Comparison of ENCODE assay signal across 26 mouse cellular contexts in the genomic region with DNA sequence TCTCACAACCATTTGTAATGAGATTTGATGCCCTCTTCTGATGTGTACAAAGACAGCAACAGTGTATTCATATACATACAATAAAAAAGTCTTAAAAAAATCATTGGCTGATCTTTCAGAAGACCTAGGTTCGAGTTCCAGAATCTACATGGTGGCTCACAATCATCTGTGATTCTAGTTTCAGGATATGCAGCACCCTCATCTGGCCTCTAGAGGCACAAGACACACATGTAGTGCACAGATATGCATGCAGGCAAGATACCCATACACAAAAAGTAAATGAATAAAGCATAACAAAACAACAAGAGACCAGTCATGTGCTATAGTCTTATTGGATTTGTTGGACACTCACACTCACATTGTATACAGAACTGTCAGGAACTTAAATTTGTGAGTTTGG. TPM values are rescaled to one million over a fixed set of nuclear protein-coding genes. Genes with fewer than 3 reads are reported as not detected.
A peak's percentile ranks its signal among the peaks of the same experiment; 100 is the strongest.
DNase-seq lines count a peak whose midpoint lies in the region; ATAC-seq and TF ChIP-seq lines count a peak whose summit lies in the region.
"Had no signal": no experiment of that assay in that cellular context is flagged by ENCODE, and none has a peak within 500 bp of the region (broad histone marks: within the 10 kb centered on the region; RNA-seq: fewer than 3 reads in every experiment).

No protein-coding gene starts in this region.

- no peak overlapping the region for H3K4me3 ChIP-seq in left cerebral cortex, adult 2 months
- H3K4me3 ChIP-seq in CH12.LX (replicated peaks in 1 of 3; ENCODE audit: low read depth in 2 of 3, low read length in 2 of 3, poor library complexity in 1 of 3) = no peak overlapping the region
- no peak overlapping the region for H3K4me3 ChIP-seq in stomach, postnatal 0 days (ENCODE audit: low read depth, low read length)
- H3K4me3 ChIP-seq: embryonic facial prominence, embryonic 15.5 days; erythroblast, embryonic 14.5 days; forebrain, embryonic 10.5 days; forebrain, embryonic 15.5 days; heart, embryonic 10.5 days had no signal

- in situ Hi-C loops in CH12.LX (cut with MboI; ENCODE audit: low pct_ligation_motif_present, low pct_unique_long_range_greater_than_20kb, low sequenced_read_pairs) = no loop called here

- H3K9ac ChIP-seq in CH12.LX (ENCODE audit: insufficient read depth, low read depth) = no peak overlapping the region
- H3K9ac ChIP-seq in stomach, postnatal 0 days (ENCODE audit: low read length) = no peak overlapping the region
- H3K9ac ChIP-seq: embryonic facial prominence, embryonic 15.5 days; forebrain, embryonic 15.5 days; hindbrain, embryonic 14.5 days had no signal

- TF ChIP-seq RAD21 in CH12.LX (IDR thresholded peaks at IDR 0.05; ENCODE audit: low read depth, low read length) = peak; percentile 31

- H3K27ac ChIP-seq in left cerebral cortex, adult 2 months = no peak overlapping the region
- no peak overlapping the region for H3K27ac ChIP-seq in CH12.LX (ENCODE audit: insufficient read depth, low read depth)
- H3K27ac ChIP-seq in stomach, postnatal 0 days (replicated peaks) = no peak overlapping the region
- H3K27ac ChIP-seq: embryonic facial prominence, embryonic 15.5 days; forebrain, embryonic 10.5 days; forebrain, embryonic 15.5 days; heart, embryonic 10.5 days; hindbrain, embryonic 14.5 days had no signal

- H3K27me3 ChIP-seq in CH12.LX (replicated peaks) = no peaks in the 10 kb centered on the region
- no peaks in the 10 kb centered on the region for H3K27me3 ChIP-seq in stomach, postnatal 0 days (ENCODE audit: control insufficient read depth, insufficient read depth, low read length)
- H3K27me3 ChIP-seq: embryonic facial prominence, embryonic 15.5 days; forebrain, embryonic 15.5 days had no signal

- DNase-seq in heart, adult 11 months = peak; percentile 17
- no peak for DNase-seq in heart, postnatal 25 days (ENCODE audit: low spot score)
- DNase-seq in left cerebral cortex, adult 2 months (ENCODE audit: extremely low spot score in 1 of 2, low spot score in 2 of 2) = no peak
- no peak for DNase-seq in left cerebral cortex, postnatal 10 days (ENCODE audit: extremely low spot score in 1 of 2, low spot score in 2 of 2)
- no peak for DNase-seq in CH12.LX (ENCODE audit: extremely low read depth)
- DNase-seq in stomach, postnatal 0 days (ENCODE audit: low spot score) = no peak
- no peak for DNase-seq in gastrocnemius, postnatal 14 days
- DNase-seq: adrenal gland, adult 2 months; adrenal gland, postnatal 25 days; cerebellum, adult 11 months; cerebellum, adult 8-10 months; cerebellum, postnatal 14 days; embryo, embryonic 11 days; gastrocnemius, postnatal 25 days; heart, adult 18-20 months; heart, postnatal 10 days had no signal

- no peak overlapping the region for H3K4me2 ChIP-seq in CH12.LX (ENCODE audit: insufficient read depth, low read depth, poor library complexity, severe bottlenecking)
- H3K4me2 ChIP-seq in stomach, postnatal 0 days (replicated peaks; ENCODE audit: low read depth) = no peak overlapping the region
- H3K4me2 ChIP-seq: embryonic facial prominence, embryonic 15.5 days; forebrain, embryonic 15.5 days; hindbrain, embryonic 14.5 days had no signal

- no peak for TF ChIP-seq EP300 in CH12.LX (IDR thresholded peaks at IDR 0.05; ENCODE audit: low read length)
- TF ChIP-seq EP300 in stomach, postnatal 0 days (optimal IDR thresholded peaks at IDR 0.05) = no peak

- no peaks in the 10 kb centered on the region for H3K4me1 ChIP-seq in CH12.LX (ENCODE audit: control insufficient read depth in 1 of 2, insufficient read depth in 2 of 2)
- no peaks in the 10 kb centered on the region for H3K4me1 ChIP-seq in stomach, postnatal 0 days (replicated peaks; ENCODE audit: control insufficient read depth, insufficient read depth)
- H3K4me1 ChIP-seq: embryonic facial prominence, embryonic 15.5 days; forebrain, embryonic 10.5 days; forebrain, embryonic 15.5 days; heart, embryonic 10.5 days had no signal

- no peaks in the 10 kb centered on the region for H3K9me3 ChIP-seq in CH12.LX (replicated peaks; ENCODE audit: low read length)
- H3K9me3 ChIP-seq in stomach, postnatal 0 days (ENCODE audit: control insufficient read depth, low read length) = no peaks in the 10 kb centered on the region
- H3K9me3 ChIP-seq: embryonic facial prominence, embryonic 15.5 days; forebrain, embryonic 10.5 days; forebrain, embryonic 15.5 days; heart, embryonic 10.5 days had no signal

- no peaks in the 10 kb centered on the region for H3K79me2 ChIP-seq in CH12.LX (replicated peaks; ENCODE audit: control insufficient read depth, extremely low read depth, insufficient read depth, poor library complexity, severe bottlenecking)

- no peak for TF ChIP-seq POLR2A in CH12.LX (IDR thresholded peaks at IDR 0.05; ENCODE audit: low read depth, low read length)

- dilution Hi-C loops in CH12.LX (cut with MboI; ENCODE audit: extremely low pct_ligation_motif_present, extremely low pct_unique_long_range_greater_than_20kb, low sequenced_read_pairs) = no loop called here

- no peaks in the 10 kb centered on the region for H3K36me3 ChIP-seq in CH12.LX (replicated peaks in 1 of 2; ENCODE audit: control insufficient read depth in 1 of 2, insufficient read depth in 1 of 2, low read length in 1 of 2)
- H3K36me3 ChIP-seq in stomach, postnatal 0 days (ENCODE audit: control insufficient read depth, insufficient read depth, low read length) = no peaks in the 10 kb centered on the region
- H3K36me3 ChIP-seq: embryonic facial prominence, embryonic 15.5 days; forebrain, embryonic 10.5 days; forebrain, embryonic 15.5 days; heart, embryonic 10.5 days had no signal

- TF ChIP-seq CTCF in left cerebral cortex, adult 2 months (IDR thresholded peaks at IDR 0.05) = peak; percentile 3
- TF ChIP-seq CTCF in CH12.LX (conservative IDR thresholded peaks at IDR 0.05 in 1 of 2, IDR thresholded peaks at IDR 0.05 in 1 of 2; ENCODE audit: low read depth in 2 of 2, low read length in 2 of 2) = peak in 1 of 2 experiments; percentile 53; a peak in 3 of 4 replicates
- peak; percentile 33 for TF ChIP-seq CTCF in stomach, postnatal 0 days (IDR thresholded peaks at IDR 0.05; ENCODE audit: low read depth)

- WGBS in stomach, postnatal 0 days = 70% methylated on average over 1 of the region's 1 CpGs

- intact Hi-C loops in heart, postnatal 25 days (cut with DNase I) = no loop called here
- intact Hi-C loops in left cerebral cortex, adult 2 months (cut with DNase I) = no loop called here
- intact Hi-C loops in left cerebral cortex, postnatal 10 days (cut with DNase I) = no loop called here
- intact Hi-C loops in gastrocnemius, postnatal 14 days (cut with DNase I; ENCODE audit: low total_unique reads) = no loop called here

- no peak for ATAC-seq in stomach, postnatal 0 days (ENCODE audit: low FRiP score, low TSS enrichment)
- ATAC-seq: forebrain, embryonic 15.5 days had no signal

TF ChIP-seq in CH12.LX, 34 proteins besides CTCF, POLR2A, EP300 and RAD21:
- TF ChIP-seq E2F4 (IDR thresholded peaks at IDR 0.05; ENCODE audit: insufficient replicate concordance, low read depth, low read length) (no peak), ZKSCAN1 (IDR thresholded peaks at IDR 0.05; ENCODE audit: borderline replicate concordance, low read depth, low read length) (no peak), MAX (IDR thresholded peaks at IDR 0.05; ENCODE audit: low read length) (no peak), RCOR1 (conservative IDR thresholded peaks at IDR 0.05; ENCODE audit: low read depth, low read length) (no peak), USF1 (IDR thresholded peaks at IDR 0.05; ENCODE audit: low read depth, low read length) (no peak), HCFC1 (IDR thresholded peaks at IDR 0.05; ENCODE audit: low read depth, low read length) (no peak), CHD1 (IDR thresholded peaks at IDR 0.05; ENCODE audit: low read depth, low read length) (no peak), JUND (conservative IDR thresholded peaks at IDR 0.05; ENCODE audit: low read depth, low read length) (no peak), ZNF384 (IDR thresholded peaks at IDR 0.05; ENCODE audit: low read depth, low read length) (no peak), ELF1 (IDR thresholded peaks at IDR 0.05; ENCODE audit: low read depth, low read length) (no peak), MAZ (IDR thresholded peaks at IDR 0.05; ENCODE audit: low read depth, low read length) (no peak), MYC (IDR thresholded peaks at IDR 0.05; ENCODE audit: low read depth, low read length) (no peak), GABPA (IDR thresholded peaks at IDR 0.05; ENCODE audit: insufficient replicate concordance, low read depth, low read length) (no peak), UBTF (IDR thresholded peaks at IDR 0.05; ENCODE audit: low read depth, low read length) (no peak), MAFK (IDR thresholded peaks at IDR 0.05; ENCODE audit: insufficient replicate concordance, low read length) (no peak)

RNA-seq across cellular contexts. Expression of gene Pax1, which starts 47.6 kb away (rescaled TPM):
- total RNA-seq in heart, postnatal 25 days (2021) = not detected
- not detected for total RNA-seq in left cerebral cortex, adult 2 months (2021)
- not detected for total RNA-seq in left cerebral cortex, postnatal 10 days (2021)
- total RNA-seq in CH12.LX (2012; rRNA removed) = not detected in 2 replicates
- total RNA-seq in CH12.LX (2014; rRNA removed) = not detected in 2 replicates
- not detected in 2 replicates for polyA plus RNA-seq in CH12.LX (2012; ENCODE audit: insufficient read length, low read depth)
- not detected in 2 replicates for polyA plus RNA-seq in stomach, postnatal 0 days (2015; fragmentation: Nextera tagmentation; extraction: Ambion mirVana)
- under 1 TPM in 1 of 2 experiments, not detected in 1; 0.10 TPM for total RNA-seq in gastrocnemius, postnatal 14 days (2021)
- total RNA-seq: adrenal gland, adult 2 months; adrenal gland, postnatal 25 days; common myeloid progenitor, adult 5-6 weeks; gastrocnemius, postnatal 25 days; heart, adult 18-20 months; heart, postnatal 10 days; hematopoietic stem cell, adult 5-6 weeks had no signal
- polyA plus RNA-seq: adrenal gland, adult 2 months; C2C12; erythroblast, embryonic 14.5 days; forebrain, embryonic 15.5 days; heart, embryonic 14.5 days; hindbrain, embryonic 14.5 days had no signal
